Mouse (Mus musculus): ENCODE results near the gene Abcc2.
A peak's percentile ranks its signal among the peaks of the same experiment; 100 is the strongest.

Gene Abcc2

DNA sequence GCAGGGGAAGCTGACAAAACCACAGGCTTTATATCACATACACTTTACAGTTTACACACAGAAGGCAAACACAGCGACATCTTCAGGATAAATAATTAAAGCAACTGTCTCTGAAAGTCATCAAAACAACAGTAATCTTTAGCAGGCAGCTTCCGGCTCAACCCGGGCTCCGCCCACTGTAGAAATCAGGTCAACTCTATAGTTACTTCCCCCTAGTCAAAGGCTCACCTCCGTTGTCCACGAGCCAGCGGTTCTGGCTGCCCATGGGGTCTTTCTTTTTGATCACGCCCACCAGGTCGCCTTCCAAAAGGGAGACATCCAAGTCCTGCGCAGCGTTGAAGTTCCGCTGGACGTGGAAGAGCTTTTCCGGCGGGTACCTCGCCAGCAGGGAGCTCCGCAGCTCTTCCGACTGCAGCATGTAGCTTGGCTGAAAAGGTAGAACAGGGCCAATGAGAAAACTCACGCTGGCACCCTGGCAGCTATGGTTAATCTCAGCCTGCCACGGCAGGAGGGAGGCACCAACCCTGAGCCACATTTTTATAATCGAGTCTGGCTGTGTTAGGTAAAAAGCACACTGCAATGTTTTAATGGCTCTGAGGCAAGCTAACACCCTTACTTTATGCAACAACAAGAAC, 70.1 kb downstream of the Abcc2 start:
- peak; percentile 96 for DNase-seq (ENCODE audit: extremely low read depth, low read depth)

DNA sequence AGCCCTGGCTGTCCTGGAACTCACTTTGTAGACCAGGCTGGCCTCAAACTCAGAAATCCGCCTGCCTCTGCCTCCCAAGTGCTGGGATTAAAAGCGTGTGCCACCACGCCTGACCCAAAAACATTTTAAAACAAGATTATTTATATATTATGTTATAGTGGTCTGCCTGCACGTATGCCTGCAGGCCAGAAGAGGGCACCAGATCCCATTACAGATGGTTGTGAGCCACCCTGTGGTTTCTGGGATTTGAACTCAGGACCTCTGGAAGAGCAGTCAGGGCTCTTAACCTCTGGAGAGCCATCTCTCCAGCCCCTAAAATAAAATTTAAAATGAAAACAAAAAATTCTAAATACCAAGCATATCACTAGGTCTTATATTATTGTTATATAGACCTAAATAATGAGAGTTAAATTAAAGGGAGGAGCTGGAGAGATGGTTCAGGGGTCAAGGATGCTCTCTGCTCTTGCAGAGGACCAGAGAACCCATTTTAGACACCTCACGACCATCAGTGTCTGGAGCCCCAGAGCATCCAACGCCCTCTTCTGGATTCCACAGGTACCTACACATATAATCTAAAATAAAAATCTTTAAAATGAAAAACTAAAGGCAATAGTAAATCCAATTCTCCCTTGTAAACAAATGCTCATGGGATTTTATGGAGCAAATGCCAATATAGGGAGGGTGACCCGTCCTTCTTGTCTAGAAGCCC, 71.0 kb downstream of the Abcc2 start:
- no peak for DNase-seq (ENCODE audit: extremely low read depth, low read depth)

DNA sequence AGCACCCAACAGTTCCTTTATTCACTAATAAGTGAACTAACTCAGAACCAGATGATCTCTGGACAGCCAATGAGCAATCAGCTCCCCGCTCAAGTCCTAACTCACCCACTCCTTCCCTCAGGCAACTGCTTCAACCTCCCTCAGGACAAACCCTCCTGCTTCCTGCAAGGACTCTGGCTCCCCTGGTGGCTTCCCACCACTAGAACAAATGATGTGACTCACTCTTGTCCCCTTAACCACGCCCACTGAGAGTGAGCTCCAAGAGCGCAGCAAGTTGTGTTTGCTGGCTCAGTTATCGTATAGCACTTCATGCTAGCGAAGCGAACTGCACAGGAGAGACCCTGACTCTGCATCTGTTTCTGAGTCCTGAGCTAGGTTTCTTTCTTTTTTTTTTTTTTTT, 75.4 kb downstream of the Abcc2 start:
- DNase-seq (ENCODE audit: extremely low read depth, low read depth), result no peak

DNA sequence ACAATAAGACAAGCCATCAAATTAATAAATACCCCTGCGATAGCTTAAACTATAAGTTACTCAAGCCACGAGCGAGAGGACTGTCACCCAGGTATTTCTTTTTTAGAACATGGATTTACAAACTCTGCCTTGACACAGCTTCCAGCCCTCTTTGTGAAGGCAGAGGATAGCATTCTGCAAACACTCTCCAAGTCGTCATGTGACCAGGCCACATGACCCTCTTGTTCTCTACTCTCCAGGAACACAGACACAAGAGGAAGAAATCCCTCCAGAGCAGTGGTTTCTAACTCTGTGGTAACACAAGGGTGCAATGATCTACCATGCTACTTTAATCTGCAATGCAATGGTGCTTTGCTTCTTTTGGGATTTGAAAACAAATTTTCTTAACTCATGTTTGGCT, 88.4 kb downstream of the Abcc2 start:
- no peak for DNase-seq (ENCODE audit: extremely low read depth, low read depth)

DNA sequence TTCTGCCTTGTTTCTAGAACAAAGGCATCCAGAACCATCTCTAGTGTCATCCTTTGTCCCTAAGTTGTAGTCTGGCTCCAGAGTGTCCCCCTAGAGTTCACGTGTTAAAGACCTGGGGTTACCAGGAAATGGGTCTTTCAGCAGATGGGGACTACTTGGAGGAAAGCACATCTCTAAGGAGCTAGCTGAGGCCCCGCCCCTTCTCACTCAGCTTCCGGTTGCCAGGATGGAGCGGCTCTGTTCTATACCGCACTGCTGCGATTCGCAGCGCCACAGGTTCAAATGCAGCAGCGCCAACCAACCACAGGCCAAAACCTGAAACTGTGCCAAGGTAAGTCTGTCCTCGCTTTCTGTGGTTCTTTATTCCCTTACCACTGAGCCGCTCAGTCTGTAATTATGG, 92.4 kb downstream of the Abcc2 start:
- no peak for DNase-seq (ENCODE audit: extremely low read depth, low read depth)

DNA sequence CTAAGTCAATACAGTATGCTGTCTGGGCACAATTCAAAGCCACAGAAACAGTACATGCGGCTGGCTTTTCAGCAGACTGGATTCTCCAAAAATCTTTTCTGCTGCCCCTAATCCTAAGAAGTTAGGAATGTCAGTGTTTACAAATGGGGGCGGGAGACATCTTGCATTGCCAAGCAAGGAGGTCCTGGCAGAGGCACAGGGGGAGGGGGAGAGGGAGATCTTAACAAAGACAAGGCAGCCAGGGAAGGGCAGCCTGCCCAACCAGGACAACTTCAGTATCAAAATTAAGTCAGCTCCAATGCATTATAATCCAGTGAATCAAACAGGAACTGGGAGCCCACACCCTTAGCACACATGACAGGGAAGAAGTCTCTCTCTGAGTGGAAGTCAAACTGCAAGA, 94.0 kb downstream of the Abcc2 start:
- DNase-seq (ENCODE audit: extremely low read depth, low read depth), result no peak

DNA sequence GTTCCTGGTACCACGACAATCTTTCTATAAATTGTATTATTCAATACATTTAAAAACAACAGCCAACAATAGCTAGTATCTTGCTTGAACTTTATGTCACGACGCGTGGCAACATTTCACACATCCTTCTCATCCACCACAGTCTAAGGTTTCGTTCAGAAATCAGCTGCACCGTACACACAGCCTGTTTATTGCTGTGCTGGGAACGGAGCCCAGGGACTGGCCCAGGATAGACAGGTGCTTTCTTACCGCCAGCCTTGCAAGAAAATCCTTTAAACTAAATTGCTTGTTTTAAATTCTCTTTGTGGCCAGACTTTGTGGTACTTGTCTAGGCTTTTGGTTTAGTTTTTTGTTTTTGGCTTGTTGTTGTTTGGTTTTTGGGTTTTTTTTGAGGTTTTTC, 95.4 kb downstream of the Abcc2 start:
- no peak for DNase-seq (ENCODE audit: extremely low read depth, low read depth)

DNA sequence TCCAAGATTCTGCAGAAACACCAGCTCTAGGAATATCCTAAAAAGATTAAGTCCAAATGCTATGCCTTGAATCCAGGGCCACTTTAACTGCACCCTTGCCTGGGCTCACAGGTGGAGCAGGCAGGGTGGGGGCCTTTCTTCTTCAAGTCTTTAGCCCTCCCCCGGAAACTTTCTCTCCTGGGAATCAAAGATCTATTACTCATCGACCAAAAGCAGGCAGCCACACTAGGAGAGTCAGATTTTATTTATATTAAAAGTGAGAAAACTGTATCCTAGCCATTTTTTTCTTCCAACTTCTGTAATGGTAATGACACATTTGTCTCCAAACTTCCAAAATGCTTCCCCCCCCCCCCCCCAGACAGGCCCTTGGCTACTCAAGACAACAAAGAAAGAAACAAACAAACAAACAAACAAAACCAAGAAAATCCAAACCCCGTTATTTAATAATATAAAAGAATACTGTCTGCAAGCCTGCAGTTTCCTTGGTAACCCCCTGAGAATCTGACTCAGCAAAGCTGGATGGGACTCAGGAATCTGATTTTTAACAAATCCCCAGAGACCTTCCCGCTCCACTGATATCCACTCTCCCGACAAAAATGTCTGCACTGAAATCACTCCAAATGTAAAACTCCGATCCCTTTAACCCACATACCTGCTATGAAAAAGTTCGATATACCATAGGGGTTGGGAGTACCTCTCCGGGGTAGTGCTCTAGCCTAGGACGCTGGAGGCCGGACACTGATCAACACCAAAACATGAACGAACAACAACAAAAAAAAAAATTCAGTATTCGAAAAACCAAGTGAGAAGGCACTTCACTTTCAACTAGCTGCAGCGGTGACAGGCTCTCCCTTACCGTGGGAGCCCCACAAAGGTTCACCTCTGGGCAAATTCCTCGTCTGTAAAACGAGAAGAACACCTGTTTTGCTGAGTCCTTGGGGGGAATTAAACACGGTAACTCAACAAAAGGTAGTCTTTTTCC, 96.4 kb downstream of the Abcc2 start:
- DNase-seq (ENCODE audit: extremely low read depth, low read depth), result no peak

DNA sequence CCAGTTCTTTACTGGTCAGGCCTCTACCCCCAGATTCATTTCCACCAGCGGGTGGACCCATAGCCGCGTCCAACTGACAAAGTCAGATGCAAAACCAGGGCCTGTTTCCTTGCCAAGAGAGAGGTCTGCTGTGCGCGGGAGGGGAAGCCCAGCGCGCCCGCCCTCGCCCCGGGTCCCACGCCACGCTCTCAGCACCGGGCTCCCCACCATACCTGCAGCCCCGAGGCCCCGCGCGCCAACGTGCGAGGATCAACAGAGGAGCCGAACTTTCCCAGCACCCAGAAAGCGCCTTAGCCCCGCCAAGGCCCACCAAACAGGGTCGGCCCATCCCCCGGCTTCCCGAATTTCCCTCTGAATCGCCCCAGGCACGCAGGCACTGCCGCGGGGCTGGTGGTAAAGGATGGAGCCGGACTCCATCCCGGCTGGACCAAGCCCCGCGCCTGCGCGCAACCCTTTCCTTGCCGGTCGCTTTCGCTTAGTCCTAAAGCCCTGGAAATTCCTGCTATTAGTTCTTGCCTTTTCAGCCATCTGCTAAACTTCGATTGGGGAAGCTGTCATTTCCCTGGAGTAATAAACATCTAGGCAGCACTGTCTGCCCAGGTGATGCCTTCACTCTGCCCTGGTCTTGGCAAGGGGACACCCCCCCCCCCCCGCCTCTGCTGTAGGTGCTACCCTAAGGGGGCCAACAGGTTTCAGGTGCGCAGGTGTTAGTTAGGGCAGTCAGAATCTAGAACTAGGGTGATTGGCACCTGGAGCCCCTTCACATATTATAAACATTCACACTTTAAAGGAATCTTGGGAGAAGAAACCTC, 97.6 kb downstream of the Abcc2 start:
- DNase-seq (ENCODE audit: extremely low read depth, low read depth), result no peak

DNA sequence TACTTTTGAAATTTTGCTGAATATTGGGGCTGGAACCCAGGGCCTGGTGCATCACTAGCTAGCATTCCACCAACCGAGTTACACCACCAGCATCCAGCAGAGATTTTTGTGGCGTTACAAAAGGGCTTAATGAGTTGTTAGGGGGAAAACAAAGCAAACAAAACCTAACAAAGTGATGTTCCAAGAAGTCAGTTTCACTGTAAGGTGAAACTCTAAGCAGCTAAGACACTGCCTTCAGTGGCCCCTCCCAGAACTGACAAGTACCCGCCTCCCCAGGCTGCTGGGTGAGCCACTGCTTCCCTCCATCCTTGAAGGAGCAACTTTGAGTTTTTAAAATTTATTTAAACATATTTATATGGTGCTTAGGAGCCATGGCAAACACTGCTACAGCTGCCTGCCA, 98.4 kb downstream of the Abcc2 start:
- no peak for DNase-seq (ENCODE audit: extremely low read depth, low read depth)

DNA sequence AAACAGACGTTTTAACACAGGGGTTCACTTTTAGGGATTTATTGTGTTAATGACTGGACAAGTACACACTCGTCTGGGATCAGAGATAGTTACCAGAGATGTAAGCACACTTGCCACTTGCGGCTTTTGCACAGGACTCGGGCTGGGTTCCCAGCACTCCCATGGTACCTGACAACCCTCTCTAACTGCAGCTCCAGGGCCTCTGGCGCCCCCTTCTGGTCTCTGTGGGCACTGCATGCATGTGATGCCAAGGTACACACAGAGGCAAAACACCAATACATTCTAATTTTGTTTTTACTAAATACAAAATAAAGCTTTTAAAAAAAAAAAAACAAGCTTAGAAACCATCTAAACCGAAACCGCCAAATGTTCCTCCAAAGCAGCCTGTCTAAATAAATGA, 99.6 kb downstream of the Abcc2 start:
- DNase-seq (ENCODE audit: extremely low read depth, low read depth), result no peak

DNA sequence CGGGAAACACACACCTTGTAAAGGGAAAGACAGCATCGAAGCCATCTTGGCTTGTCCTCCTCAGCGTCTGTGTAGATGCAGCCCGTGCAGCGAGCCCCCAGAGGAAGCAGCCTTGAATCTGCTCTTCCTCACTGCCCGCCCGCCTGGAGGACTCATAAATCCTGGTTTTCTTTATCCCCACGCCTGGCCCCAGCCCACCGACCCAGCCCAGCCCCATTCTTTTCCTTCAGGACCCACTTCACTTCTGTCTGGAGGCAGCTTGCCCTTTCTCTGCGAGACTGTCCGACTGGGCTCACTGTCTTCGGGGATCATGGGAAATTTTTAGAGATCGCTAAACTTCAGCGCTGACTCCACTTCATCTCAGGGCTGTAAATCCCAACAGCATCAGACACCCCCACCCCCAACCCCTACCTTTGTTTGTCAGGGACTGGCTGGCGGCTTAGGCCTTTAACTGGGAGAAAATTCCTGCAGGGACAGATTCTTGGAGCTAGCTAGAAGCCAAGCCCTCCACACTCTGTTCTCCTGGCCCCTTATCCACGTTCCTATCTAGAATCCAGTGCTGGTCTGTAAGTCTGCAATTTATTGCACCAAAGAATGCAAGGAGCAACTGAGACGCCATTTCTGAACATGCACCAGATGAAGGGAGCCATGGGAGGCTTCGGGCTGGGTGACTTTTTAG, 101.0 kb downstream of the Abcc2 start:
- no peak for DNase-seq (ENCODE audit: extremely low read depth, low read depth)

DNA sequence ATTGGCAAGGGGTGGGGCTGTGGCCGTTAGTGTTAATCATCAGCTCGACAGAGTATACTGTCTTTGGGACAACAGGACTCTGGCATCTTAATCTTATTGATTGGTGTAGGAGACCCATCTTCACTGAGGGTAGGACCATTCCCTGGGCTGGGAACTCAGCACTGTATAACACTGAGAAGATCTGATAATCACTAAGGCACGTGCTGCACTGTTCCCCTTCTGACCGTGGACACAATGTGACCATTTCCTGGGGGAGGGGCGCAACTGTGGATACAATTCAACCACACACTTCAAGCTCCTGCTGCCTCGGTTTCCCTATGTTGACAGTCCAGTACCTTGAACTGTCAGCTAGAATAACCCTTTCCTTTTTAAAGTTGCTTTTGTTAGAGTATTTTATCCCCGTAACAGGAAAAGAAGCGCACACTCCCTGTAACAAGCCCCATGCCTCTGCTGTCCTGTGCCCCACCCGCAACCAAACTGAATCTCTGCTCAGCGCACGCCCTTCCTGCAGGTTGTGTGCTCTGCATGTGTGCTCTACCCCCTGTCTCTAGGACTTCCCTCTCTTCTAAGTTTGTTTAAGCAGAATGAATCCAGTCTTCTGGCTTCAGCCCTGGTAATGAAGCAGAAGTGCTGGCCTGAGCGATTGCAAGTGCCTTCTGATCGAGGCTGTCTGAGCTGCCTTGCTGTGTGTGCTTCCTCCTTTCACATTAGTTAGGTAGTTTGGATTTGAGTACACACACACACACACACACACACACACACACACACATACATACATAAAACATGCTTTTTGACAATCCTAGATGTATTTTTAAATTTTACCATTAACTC, 102.9 kb downstream of the Abcc2 start:
- DNase-seq (ENCODE audit: extremely low read depth, low read depth), result no peak

DNA sequence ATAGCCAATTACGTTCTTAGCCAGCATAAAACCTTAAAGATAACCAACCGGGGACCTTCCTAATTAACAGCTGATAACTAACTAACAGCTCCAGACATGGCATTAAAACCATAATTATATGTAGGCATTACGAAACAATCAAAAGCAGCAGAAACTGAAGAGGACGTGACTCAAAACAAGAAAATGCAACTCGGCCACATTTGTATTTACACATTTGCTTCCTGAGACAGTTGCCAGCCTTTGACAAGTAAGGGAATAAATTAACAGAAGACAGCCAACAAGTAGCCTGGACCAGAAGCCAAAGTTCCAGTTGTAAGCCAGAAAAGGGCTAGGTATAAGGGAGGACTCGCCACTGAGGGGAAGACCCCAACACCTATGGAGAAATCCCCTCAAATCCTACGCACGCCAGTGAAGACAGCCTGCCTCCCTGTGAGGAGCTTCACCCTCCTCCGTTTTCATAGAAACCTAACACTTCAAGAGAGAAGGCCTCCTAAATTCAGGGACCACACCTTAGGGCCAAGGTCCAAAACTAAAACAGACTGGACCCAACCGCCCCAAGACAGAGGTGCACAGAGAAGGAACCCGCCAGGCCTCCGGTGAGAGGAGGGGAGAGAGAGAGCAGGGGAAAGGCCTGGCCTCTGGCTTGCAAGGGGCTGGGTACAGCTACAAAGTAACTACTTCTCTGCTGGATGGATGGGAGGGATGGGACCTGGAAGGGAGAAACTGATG, 104.5 kb downstream of the Abcc2 start:
- DNase-seq (ENCODE audit: extremely low read depth, low read depth), result no peak

DNA sequence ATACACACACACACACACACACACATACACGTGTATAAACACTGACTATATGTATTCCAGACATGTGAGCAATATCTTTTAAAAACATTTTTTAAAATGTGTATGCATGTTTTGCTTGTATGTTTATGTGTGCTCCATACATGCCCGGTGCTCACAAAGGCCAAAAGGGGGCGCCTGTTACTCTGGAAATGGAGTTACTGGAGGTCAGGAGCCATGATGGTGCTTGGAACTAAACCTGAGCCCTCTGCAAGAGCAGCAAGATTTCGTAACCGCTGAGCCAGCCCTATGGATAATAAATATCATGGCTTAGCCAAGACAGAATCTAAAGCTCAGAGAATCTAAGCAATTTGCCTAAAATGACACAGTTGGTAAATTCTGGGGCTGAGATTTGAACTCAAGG, 105.2 kb downstream of the Abcc2 start:
- no peak for DNase-seq (ENCODE audit: extremely low read depth, low read depth)

DNA sequence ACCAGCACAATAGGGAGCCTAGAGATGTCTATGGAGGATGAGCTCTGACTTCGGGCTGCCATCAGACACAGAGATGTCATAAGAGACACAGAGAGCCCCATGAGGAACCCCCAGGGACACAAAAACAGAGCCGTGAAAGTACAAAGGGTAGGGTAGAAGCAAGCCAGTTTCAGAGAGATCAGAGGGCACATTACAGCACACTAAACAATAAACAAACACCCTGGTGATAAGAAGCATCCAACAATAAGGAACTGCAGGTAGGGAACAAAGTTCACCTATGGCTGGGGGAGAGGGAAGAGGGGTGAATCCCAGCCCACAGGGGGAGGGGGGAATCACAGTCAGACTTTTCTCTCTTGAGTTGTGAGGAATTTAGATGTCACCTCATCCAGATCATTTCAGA, 105.7 kb downstream of the Abcc2 start:
- no peak for DNase-seq (ENCODE audit: extremely low read depth, low read depth)

All from MEL-GATA-1-ER (cell line).